Mouse (Mus musculus): ENCODE data around the gene Zdhhc3.

Zdhhc3 gene

DNA sequence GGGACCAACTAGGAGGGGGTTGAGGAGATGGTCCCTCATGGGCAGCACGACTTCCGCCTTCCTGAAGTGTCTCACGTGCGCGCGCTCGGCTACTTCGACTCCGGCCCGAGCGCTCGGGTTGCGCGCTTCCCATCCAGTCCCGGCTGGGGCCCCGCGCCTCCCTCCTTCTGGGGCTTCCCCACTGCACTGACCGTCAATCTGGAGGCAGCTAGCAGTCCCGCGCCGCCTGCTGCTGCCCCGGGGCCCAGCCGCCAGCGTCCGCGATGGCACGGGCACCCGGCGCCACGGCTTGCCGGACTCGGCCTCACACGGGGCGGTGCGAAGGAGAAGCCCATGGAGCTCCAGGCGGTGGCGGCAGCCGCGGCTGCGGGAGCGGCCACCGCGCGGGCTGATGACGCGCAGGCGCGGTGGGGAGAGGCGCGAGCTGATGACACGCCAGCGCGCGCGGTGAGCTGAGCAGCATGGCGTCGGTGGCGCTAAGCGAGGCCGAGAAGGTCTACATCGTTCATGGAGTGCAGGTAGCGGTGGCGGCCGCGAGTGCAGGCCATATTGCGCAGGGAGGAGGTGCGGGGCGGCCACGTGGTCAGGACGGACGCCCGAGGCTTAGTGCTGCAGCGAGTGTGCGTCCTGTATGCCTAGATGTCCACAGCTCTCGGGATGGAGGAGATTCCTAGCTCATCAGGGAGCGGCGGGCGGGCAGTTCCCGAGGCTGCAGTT, at the start of gene Zdhhc3, which contains the start of gene Exosc7:
Zdhhc3 (minus strand) TSS at position 401 of the 717 bp plus-strand sequence.
Exosc7 (plus strand) TSS at position 411 of the 717 bp plus-strand sequence.
- DNase-seq (ENCODE audit: low spot score in 2 of 2) = peak; percentile 83 to 89

GRCm38 (mm10) chr9:123161792-123162191, 48.8 kb upstream of the Zdhhc3 start:
- no peak for DNase-seq (ENCODE audit: low spot score in 2 of 2)

DNA sequence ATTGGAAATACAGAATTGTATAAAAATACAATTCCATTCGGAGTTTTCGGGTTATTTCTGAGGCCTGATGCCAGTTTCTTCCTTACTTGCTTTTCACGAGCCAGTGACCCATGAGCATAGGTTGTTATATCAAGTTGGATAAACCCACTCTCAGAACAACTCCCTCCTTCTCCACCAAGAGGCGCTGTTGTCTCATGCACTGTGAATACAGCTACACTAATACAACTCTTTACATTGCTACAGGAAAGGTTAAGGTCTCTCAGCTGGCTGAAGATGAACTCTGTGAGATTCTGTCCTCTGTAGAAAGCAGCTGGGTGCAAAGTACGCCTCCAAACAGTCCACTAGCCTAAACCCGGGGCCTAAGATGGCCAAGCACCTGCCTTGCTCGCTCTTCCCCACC, 46.3 kb upstream of the Zdhhc3 start:
- DNase-seq (ENCODE audit: low spot score in 2 of 2) = peak; percentile 83 to 88

- peak; percentile 53 to 64 for DNase-seq (ENCODE audit: low spot score in 2 of 2)
These were observed 45.3 kb upstream of the Zdhhc3 start for GRCm38 (mm10) chr9:123158125-123158836.

- no peak for DNase-seq (ENCODE audit: low spot score in 2 of 2)
These were observed 44.7 kb upstream of the Zdhhc3 start for GRCm38 (mm10) chr9:123157699-123158098.

GRCm38 (mm10) chr9:123156910-123157361, 43.9 kb upstream of the Zdhhc3 start:
- DNase-seq (ENCODE audit: low spot score in 2 of 2) = peak; percentile 19 to 20

DNA sequence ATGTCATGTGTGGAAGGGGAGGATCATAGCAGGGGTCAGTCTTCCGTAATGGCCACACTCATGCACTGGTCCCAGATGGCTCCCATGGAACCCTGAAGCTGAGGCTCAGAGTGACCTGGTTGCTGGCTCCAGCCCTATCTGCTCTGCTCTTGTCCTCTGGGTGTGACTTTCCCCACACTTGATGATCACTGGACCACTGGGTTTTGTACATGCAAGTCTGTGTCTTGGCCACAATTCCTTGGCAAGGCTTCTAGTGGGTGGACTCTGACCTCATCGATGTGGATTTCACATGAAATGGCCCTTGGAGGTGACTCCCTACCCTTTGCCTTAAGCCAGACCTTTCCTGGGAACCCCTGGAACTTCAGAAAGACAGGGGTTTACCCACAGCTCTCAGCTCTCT, 40.1 kb upstream of the Zdhhc3 start:
- DNase-seq (ENCODE audit: low spot score in 2 of 2) = no peak

GRCm38 (mm10) chr9:123152026-123152425, 39.0 kb upstream of the Zdhhc3 start:
- DNase-seq (ENCODE audit: low spot score in 2 of 2) = no peak

DNA sequence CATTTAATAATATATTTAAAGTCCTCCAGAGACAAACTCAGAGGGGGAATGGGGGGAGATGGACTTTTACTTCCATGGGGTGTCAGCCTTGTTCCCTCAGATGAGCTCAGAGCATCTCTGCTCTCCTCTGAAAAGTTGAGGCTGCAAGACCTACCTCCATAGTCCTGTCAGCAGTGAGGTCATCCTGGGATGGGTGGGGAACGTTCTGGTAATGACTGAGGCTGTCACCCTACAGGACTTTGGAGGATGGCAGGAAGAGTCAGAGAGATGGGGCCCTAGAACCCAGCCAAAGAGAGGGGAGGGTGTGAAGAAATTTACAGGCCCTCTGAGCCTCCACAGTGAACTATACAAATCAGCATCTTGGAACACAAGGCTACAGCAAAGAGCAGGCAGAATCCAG, 38.6 kb upstream of the Zdhhc3 start:
- no peak for DNase-seq (ENCODE audit: low spot score in 2 of 2)

- peak in 1 of 2 experiments; percentile 16 for DNase-seq (ENCODE audit: low spot score in 2 of 2)
These were observed 37.4 kb upstream of the Zdhhc3 start, which contains the start of gene Clec3b for GRCm38 (mm10) chr9:123150241-123151020. Gene Clec3b, plus strand, starts transcription at chr9:123150946.

- no peak for DNase-seq (ENCODE audit: low spot score in 2 of 2)
These were observed 35.4 kb upstream of the Zdhhc3 start for GRCm38 (mm10) chr9:123148430-123148829.

DNA sequence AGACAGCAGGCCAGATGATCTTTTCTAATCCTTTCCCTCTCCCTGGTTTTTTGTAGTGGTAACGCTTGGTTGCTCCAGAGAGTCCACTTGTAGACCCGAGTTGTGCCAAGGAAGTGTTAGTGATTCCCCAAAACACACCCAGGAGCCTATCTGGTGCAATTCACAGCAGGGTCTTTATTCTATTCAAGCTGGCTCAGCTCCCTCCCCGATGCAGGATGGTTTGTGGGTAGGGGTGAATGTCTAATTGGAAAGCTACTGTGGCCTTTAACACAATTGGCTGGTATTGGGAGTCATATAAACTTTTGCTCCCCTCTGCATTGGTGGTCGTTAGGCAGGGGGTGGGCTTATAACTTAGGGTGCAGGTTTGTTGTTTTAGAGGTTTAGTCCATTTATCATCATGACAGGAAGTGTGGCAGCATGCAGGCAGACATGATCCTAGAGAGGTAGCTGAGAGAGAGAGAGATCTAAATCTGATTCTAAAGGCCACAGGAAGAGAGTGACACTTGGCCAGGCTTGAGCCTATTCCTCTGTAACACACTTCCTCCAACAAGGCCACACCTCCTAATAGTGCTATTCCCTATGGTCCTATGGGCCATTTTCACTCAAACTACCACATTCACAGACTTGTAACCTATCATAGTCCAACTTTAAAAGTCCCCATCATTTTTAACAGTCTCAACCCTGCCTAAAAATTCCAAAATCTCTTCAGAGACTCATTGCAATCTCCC, 27.0 kb upstream of the Zdhhc3 start:
- DNase-seq (ENCODE audit: low spot score in 2 of 2) = no peak

DNA sequence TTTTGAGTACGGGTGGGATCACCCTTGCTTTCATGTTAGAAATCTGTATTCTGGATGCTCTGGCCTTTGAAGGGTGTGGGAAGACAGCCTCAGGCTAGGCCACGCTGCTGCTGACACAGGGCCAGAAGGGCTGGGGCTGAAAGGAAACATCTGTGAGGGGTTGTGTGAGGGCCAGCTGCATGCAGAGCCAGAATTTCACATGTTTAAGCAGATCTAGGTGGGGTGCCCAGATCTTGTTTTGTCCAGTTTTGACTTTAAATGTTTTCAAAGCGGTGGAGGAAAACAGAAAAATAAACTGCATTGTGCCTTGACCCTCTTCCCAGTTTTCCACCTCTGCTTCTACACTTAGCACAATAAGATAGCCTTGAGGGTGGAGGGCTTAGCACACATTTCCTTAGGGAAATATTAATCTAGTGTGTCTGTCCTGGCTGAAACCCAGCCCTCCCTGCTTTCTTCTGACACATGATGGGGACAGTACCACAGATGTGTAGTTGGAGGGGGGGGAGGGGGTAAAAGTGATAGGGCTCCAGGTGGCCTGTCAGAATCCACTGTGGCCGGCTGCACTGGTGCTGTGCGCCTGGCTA, 26.0 kb upstream of the Zdhhc3 start:
- no peak for DNase-seq (ENCODE audit: low spot score in 2 of 2)

DNA sequence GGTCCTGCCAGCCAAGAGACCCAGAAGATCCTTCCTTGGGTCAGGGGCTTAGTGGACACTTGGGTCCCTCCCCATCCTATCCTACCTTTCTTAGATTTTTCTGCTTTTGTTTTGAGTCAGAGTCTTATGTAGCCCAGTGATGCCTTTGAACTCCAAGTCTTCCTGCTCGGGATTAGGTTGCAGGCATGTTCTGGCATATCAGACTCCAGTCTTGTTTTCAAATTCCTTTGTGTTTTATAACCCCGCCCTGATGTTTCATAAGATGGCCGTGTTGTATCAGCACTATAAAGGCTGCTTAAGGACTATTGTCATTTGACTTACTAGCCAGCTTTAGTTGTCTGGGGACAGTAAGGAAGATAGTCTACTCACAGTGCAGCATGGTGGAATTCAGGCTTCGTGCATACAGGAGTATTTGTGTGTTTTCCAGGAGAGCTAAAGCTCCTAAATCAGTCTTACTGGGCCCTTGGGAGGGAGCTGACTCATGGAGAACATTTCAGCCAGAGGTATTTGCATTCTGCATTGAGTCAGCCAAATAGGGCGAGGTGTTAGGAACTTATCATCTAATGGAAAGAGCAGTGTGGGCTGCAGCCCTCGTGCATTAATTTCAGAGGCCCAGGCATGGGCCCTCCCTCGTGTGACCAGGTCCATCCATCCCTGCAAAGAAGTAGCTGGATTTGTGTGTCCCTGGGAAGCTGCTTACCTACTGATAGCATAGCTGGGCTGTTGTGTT, 24.1 kb upstream of the Zdhhc3 start:
- peak in 1 of 2 experiments; percentile 10 for DNase-seq (ENCODE audit: low spot score in 2 of 2)

GRCm38 (mm10) chr9:123132994-123133393, 20.0 kb upstream of the Zdhhc3 start:
- no peak for DNase-seq (ENCODE audit: low spot score in 2 of 2)

GRCm38 (mm10) chr9:123127663-123128062, 14.7 kb upstream of the Zdhhc3 start:
- DNase-seq (ENCODE audit: low spot score in 2 of 2) = no peak

GRCm38 (mm10) chr9:123124413-123124981, 11.5 kb upstream of the Zdhhc3 start:
- no peak for DNase-seq (ENCODE audit: low spot score in 2 of 2)

DNA sequence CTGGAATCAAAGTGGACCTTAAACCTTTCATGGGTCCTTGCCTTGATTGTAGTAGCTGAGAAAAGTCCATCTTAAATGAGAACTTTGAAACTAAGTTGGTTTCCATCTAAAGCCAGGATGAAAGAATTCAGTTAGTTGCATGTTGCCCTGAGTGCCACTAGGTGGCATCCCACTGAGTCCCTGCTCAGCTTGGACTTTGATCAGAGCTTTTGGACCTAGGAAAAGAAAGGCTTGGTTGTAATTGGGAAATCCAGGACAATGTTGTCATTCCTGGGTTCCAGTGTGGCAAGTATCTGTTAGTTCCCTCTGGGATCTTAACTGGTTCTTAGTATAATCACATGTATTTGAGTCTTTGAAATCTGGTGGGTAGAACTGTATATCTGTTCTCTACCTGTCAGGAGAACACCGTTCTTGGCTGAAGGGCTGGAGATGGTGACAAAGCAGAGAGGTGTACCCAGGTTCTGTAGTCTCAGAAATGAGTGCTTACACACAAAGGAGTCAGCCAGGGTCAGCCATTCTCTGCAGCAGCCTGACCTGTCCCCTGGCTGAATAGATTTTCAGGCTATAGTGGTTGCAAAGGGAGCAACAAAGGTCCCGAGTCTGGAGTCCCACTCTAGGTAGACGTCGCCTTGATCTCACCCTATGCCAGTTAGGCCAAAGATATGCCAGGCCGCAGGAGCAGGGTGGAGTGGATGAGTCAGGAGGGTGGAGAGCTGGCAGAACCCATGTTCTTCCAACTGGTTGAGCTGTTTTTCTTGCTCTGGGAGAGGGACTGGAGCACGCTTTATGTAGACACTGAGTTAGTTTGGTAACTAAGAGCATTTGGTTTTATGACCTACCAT, 10.8 kb upstream of the Zdhhc3 start:
- DNase-seq (ENCODE audit: low spot score in 2 of 2) = peak in 1 of 2 experiments; percentile 28

DNA sequence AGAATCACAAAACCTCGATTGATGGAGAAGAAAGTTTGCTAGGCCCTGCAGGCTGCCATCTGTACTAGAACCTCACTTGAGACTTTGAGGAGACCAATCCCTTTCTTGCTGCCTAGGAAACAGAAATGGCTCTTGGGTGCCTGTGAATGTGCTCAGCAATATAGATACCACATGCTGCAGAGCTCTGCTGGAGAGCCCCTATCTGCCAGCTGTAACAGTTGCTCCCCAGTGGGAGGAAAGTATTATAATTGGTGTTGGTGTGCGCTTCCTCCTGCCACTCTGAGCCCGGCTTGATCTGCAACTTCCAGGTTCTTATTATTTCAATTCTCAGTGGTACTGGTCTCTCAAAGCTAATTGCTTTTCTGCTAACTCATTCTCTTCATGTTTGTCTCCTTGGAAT, 10.0 kb upstream of the Zdhhc3 start:
- peak in 1 of 2 experiments; percentile 24 for DNase-seq (ENCODE audit: low spot score in 2 of 2)
